Mouse (Mus musculus) bone marrow macrophage, adult 2 months (primary cell): Measurements from ENCODE around the gene C1rl.

ENCODE experiments used
- CTCF ChIP-seq: IDR thresholded peaks from 2 replicates; pipeline ENCODE4 v1.5.1; 2012; ENCODE audit warnings: low read depth, mild to moderate bottlenecking, low read length, moderate library complexity
- POLR2A ChIP-seq: IDR thresholded peaks from 2 replicates; pipeline ENCODE4 v1.6.1; 2012; ENCODE audit warnings: mild to moderate bottlenecking, low read depth, low read length, borderline replicate concordance

- TF ChIP-seq CTCF (no peak), POLR2A (no peak)
Measured at GRCm38 (mm10) chr6:124478874-124479572, 13.9 kb upstream of the C1rl start.
